Mouse (Mus musculus) embryo, embryonic 11 days (tissue): ENCODE results near the gene Sncg.

ENCODE experiments used
- DNase-seq: peaks from one replicate; pipeline ENCODE4 v3.0.0-alpha.2; 2015

Sncg gene

DNA sequence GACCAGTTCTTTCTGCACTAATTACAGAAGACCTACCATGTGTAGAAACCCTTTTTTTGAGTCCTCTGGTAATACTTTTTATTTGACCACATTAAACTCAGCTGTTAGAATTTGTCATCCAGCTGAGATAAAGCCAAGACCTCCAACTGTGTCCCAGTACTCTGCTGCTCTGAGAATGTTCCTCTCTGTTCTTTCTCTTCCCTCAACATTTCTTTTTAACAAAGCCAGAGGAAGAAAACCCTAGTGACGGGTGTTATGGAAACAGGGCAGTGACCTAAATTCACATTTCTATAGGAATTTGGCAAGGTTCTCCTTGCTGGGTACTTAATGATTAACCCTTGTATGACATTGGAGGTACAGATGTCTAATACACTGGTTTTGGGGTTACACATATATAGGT lies 35.1 kb downstream of the Sncg start:
- DNase-seq: no peak

DNA sequence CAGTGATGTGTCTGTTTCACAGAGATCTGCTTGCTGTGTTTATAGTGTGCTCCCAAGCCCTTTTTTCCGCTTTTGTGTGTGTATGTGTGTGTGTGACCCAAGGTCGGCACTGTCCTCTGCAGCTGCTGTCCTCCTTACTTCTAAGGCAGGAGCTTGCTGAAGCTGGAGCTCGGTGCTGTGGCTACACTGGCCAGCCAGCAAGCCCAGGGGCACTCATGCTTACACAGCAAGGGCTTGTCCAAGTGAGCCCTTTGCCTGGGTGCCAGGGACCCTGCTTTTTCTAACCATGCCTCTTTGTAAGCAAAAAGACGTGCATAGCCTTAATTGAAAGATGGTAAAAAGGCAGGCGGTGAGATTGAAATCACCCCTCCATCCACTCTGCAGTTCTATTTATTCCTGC lies 42.1 kb downstream of the Sncg start:
- no peak for DNase-seq

DNA sequence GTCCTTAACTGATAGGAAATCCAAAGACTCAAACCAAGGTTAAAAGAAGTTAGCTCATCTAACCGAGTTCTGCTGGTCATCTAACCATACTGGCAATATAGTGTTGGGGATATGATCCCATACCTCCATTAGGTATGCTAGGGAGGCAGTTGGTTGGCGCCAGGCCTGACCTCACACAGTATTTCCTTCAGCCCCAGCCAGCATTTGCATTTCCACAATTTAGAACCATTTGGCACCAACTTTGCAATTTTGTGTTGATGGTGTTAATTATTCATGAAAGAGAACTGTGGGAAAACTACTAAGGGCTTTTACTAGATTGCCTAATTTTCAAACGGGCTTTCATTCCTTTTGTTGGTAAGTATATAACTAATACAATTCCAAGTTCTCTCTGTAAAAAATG lies 42.7 kb downstream of the Sncg start:
- no peak for DNase-seq

DNA sequence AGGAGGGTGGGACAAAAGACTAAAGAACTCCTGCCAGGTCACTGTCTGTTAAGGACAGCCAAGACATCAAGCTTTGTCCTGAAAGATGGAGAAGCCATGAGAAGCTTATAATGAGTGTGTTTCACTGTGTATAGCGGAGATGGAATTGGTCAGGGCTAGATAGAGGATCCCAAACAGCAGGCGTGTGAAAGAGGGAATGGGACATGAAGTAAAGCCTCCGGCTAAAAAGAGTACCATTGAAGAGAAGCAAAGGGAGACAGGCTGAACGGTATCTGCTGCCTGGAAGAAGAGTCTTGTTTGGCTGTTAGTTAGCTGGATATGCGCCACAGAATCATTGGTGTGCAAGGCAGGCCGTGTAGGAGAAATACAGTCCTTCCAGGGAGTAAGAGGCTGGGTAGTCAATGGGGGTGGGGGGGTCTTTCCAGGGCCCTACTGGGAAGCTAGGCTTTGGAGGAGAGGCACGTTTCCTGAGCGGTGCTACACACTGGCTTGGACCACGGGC lies 43.9 kb downstream of the Sncg start:
- no peak for DNase-seq

DNA sequence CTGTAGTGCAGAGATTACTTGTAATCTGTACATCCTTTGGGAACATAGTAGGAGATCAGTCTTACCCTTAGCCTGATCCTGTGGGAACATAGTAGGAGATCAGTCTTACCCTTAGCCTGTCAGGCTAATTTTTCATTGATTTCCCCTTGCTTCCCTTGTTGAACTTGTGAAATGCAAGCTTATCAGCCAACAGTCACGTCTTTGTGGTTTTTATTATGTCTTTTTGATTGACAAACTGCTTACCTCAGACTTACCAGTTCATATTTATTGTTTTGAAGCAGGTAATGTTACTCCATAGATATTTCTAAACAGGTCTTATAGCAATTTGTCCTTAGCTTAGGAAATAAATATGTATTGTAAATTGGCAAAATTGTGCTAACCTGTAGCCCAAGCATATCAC lies 47.0 kb downstream of the Sncg start:
- DNase-seq: no peak

DNA sequence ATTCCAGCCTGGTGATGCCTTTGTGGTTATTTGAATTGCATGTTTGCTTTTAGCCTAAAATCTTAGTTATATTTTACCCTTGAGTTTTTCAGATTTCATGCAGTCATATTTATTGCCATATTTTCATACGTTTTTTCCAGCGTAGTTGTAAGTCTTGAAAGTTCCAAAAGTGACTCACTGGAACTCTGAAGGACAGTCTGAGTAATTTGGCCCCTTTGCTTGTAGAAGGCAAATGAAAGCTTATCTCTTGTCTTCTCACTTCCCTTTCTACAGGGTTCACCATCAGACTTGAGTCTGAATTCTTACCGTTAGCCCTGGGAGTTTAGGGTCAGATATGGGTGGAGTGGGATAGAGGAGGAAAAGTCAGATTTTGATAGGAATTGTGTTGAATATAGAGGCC lies 48.0 kb downstream of the Sncg start:
- DNase-seq: no peak

DNA sequence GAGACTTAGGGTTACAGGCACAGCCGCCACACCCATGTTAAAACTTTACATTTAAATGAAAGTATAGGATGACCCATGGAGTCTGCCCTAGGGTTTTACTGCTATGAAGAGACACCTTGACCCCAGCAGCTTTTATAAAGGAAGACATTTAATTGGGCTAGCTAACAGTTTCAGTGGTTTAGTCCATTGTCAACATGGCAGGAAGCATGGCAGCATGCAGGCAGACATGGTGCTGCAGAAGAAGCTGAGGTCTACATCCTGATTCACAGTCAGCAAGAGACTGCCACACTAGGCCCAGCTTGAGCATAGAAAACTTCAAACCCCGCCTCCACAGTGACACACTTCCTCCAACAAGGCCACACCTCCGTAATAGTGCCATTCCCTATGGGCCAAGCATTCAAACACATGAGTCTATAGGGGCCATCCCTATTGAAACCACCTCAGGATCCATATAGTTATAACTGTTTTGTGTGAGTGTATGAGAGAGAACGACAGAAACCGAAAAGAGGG lies 51.0 kb downstream of the Sncg start:
- no peak for DNase-seq
